ENCODE assay signal across 7 mouse cellular contexts in genomic region chr4:130662979-130663725, GRCm38 (mm10). TPM values are rescaled to one million over a fixed set of nuclear protein-coding genes. Genes with fewer than 3 reads are reported as not detected.
A peak's percentile ranks its signal among the peaks of the same experiment; 100 is the strongest.
DNase-seq lines count a peak whose midpoint lies in the region; ATAC-seq lines count a peak whose summit lies in the region.

Pum1 (plus strand) TSS chr4:130663321.

- H3K9ac ChIP-seq in intestine, embryonic 16.5 days (ENCODE audit: low read depth, low read length) = peak within 1 kb of the TSS; percentile 98
- peak within 1 kb of the TSS; percentile 99 for H3K9ac ChIP-seq in midbrain, embryonic 11.5 days (ENCODE audit: low read length)

- H3K4me1 ChIP-seq in intestine, embryonic 16.5 days (ENCODE audit: control insufficient read depth, insufficient read depth, low read length) = peaks cover 23% of the 10 kb centered on the region
- H3K4me1 ChIP-seq in midbrain, embryonic 11.5 days (ENCODE audit: control insufficient read depth, insufficient read depth, low read length) = peaks cover 10% of the 10 kb centered on the region

- no peaks in the 10 kb centered on the region for H3K27me3 ChIP-seq in intestine, embryonic 16.5 days (replicated peaks; ENCODE audit: control insufficient read depth, insufficient read depth, low read length)
- H3K27me3 ChIP-seq in midbrain, embryonic 11.5 days (ENCODE audit: control insufficient read depth, insufficient read depth, low read length) = no peaks in the 10 kb centered on the region

- H3K4me2 ChIP-seq in intestine, embryonic 16.5 days (ENCODE audit: low read depth, low read length) = peak within 1 kb of the TSS; percentile 65
- H3K4me2 ChIP-seq in midbrain, embryonic 11.5 days = peak within 1 kb of the TSS; percentile 95

- peak; percentile 94 for DNase-seq in adrenal gland, adult 2 months
- DNase-seq in embryo, embryonic 11.5 days (ENCODE audit: low read depth, low spot score) = peak; percentile 91
- peak; percentile 67 to 90 for DNase-seq in gastrocnemius, postnatal 4 days (ENCODE audit: low spot score in 2 of 2)
- DNase-seq in left cerebral cortex, postnatal 36 days (ENCODE audit: low spot score in 2 of 2) = peak; percentile 80 to 89
- DNase-seq in midbrain, embryonic 11.5 days (ENCODE audit: low spot score, missing footprints) = peak; percentile 99
- DNase-seq in skeletal muscle tissue, adult 2 months (ENCODE audit: low read depth, low spot score) = peak; percentile 92

- peak; percentile 94 for ATAC-seq in intestine, embryonic 16.5 days
- ATAC-seq in midbrain, embryonic 11.5 days (ENCODE audit: low FRiP score) = peak; percentile 94

- H3K9me3 ChIP-seq in intestine, embryonic 16.5 days (ENCODE audit: control insufficient read depth, low read length) = no peaks in the 10 kb centered on the region
- H3K9me3 ChIP-seq in midbrain, embryonic 11.5 days (ENCODE audit: control insufficient read depth, low read length) = no peaks in the 10 kb centered on the region

- WGBS in intestine, embryonic 16.5 days = under 1% methylated on average over 90 of the region's 90 CpGs
- WGBS in midbrain, embryonic 11.5 days = under 1% methylated on average over 87 of the region's 90 CpGs

- H3K36me3 ChIP-seq in intestine, embryonic 16.5 days (ENCODE audit: control insufficient read depth, insufficient read depth, low read length) = no peaks in the 10 kb centered on the region
- no peaks in the 10 kb centered on the region for H3K36me3 ChIP-seq in midbrain, embryonic 11.5 days (ENCODE audit: control insufficient read depth, insufficient read depth, low read length)

- intact Hi-C loops in left cerebral cortex, postnatal 36 days (cut with DNase I) = no loop called here

- H3K27ac ChIP-seq in intestine, embryonic 16.5 days (ENCODE audit: low read length) = peak within 1 kb of the TSS; percentile 96
- peak within 1 kb of the TSS; percentile 96 for H3K27ac ChIP-seq in midbrain, embryonic 11.5 days (ENCODE audit: low read depth, low read length)

- peak within 1 kb of the TSS; percentile 89 for H3K4me3 ChIP-seq in intestine, embryonic 16.5 days (ENCODE audit: low read length)
- peak within 1 kb of the TSS; percentile 94 for H3K4me3 ChIP-seq in midbrain, embryonic 11.5 days (ENCODE audit: low read depth, low read length)

RNA-seq across cellular contexts. Expression of gene Pum1, which starts in this region (rescaled TPM):
- total RNA-seq in adrenal gland, adult 2 months (2021) = 10 to 100 TPM; 73.6 to 84.0 TPM
- polyA plus RNA-seq in adrenal gland, adult 2 months (2012; rRNA removed) = 47.7 and 62.4 TPM in 2 replicates
- 10 to 100 TPM; 65.5 to 73.9 TPM for total RNA-seq in gastrocnemius, postnatal 4 days (2021)
- 57.8 and 60.8 TPM in 2 replicates for polyA plus RNA-seq in intestine, embryonic 16.5 days (2015; fragmentation: Nextera tagmentation; extraction: Ambion mirVana)
- total RNA-seq in left cerebral cortex, postnatal 36 days (2021) = 100 to 1,000 TPM; 100 to 125 TPM
- 103 and 107 TPM in 2 replicates for polyA plus RNA-seq in midbrain, embryonic 11.5 days (2014; fragmentation: Nextera tagmentation; extraction: Ambion mirVana)

Comparison
In these comparisons a context has a peak if more than half of its experiments do, and no peak if none do; other contexts are left out.
1. Peak in every context shown above with its lines: DNase-seq, ATAC-seq, H3K4me3 ChIP-seq and H3K27ac ChIP-seq.